Mouse (Mus musculus): Measurements from ENCODE around the gene Gnmt.

GRCm38 (mm10) chr17:46763544-46763943 is 34.6 kb upstream of the Gnmt start, which contains the start of gene Ptcra:
- TF ChIP-seq CTCF (conservative IDR thresholded peaks at IDR 0.05; ENCODE audit: insufficient read depth, insufficient read length, low read depth, low read length) (no peak), POLR2A (IDR thresholded peaks at IDR 0.05; ENCODE audit: low read depth, low read length) (no peak)
